Mouse (Mus musculus): ENCODE measurements around the gene Gm21704.
"Not testable (repeated sequence)": the region's sequence is repeated elsewhere in the genome, so short reads cannot be mapped to it uniquely, and the experiment has no call there.

GRCm38 (mm10) chrY:3410067-3410466, at the start of gene Gm21704, which contains the start of gene Gm21708:
- not testable (repeated sequence) for TF ChIP-seq CTCF (IDR thresholded peaks at IDR 0.05; ENCODE audit: control insufficient read depth, insufficient read depth, insufficient replicate concordance, low read depth, low read length); POLR2A (IDR thresholded peaks at IDR 0.05; ENCODE audit: control insufficient read depth, low read depth, low read length)
